Mouse (Mus musculus) kidney, postnatal 4 days (tissue): ENCODE data around the gene Rapgef4.

ENCODE experiments used
- DNase-seq, 2 experiments: peaks; one replicate each; pipeline ENCODE4 v3.0.0; 2021; ENCODE audit warnings: mixed read lengths in 2 of 2

The Rapgef4 gene

DNA sequence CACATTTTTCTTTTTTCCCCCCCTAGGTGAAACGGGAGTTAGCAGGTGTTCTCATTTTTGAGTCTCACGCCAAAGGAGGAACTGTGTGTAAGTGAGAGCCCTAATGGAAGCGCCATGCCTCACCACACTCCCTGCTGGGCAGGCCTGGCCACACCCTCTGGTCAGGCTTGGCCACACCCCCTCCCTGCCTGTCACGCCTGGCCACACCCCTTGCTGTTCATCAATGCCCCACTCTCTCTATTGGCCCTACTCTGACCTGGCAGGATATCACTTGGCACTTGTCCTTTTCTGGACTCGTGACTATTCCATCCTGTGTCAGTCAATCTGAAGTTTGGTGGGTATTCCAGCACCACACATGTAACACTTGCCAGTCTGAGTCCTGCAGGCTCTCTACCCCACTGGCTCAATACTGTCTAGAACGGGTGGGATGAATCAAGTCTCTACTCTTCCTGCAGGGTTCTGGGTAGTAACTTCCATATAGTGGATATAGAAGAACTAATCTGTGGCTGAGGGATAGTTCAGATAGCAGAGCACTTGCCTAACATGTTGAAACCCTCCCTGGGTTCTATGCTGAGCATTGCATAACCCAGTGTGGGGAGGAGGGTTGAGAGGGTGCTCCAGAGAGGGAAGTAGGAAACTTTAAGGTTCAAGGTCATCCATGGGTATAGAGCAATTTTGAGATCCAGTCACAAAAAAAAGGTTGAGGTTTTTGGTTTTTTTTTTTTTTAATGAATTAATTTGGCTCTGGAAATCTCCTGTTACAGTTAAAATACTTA, 215.3 kb downstream of the Rapgef4 start:
- peak; percentile 21 to 50 for DNase-seq

DNA sequence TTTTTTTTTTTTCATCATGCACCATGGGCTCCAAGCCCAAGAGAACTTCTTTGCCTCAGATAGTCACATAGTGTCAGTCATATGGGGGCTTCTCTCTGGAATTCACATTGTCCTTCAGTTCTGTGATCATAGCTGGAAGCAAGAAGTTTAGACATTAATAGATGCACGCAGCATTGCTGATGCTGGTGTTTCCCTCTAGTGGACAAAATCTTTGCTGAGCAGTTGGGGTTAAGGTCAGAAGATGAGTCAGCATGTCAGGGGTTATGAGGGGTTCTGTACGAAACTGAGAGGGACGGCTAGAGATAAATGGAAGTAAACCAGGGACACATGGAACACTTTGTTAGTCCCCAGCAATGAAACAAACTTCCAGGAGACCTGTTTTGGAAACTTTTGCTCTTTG, 216.0 kb downstream of the Rapgef4 start:
- no peak for DNase-seq

DNA sequence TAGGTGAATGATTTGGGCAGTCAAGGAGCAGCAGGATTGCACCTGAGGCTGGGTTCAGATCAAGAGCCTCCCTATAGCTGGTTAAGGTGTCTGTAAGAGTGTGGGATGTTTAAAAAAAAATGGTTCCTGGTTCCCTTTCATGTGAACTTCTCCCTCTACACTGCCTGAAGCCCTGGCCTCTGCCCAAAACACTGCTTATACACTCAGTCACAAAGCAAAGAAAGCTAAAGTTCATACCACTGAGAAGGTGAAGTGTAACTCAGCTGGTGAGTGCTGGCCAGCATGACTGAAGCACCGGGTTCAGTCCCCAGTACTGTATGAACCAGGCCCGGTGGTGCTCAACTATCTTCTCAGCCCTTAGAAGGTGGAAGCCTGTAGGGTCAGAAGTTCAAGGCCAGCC, 218.4 kb downstream of the Rapgef4 start:
- DNase-seq = no peak

DNA sequence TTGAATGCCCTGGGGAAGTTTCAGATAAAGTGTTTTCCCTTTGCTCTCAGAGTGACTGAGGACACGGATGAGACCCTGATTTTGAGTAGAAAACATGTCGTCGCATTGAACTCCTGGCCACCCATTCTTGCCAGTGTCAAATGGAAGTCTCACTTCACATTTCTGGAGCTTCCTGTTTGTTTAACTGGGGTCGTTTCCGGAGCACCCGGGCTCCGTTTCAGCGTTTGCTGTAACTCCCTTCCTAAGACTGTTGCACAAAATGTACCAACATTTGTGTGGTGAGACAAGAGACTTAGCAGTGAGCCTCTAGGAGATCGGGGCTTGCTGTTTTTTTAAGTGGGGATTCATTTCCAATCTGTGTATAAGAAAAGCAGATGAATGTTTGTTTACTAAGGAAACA, 220.5 kb downstream of the Rapgef4 start:
- DNase-seq = peak; percentile 32 to 52

DNA sequence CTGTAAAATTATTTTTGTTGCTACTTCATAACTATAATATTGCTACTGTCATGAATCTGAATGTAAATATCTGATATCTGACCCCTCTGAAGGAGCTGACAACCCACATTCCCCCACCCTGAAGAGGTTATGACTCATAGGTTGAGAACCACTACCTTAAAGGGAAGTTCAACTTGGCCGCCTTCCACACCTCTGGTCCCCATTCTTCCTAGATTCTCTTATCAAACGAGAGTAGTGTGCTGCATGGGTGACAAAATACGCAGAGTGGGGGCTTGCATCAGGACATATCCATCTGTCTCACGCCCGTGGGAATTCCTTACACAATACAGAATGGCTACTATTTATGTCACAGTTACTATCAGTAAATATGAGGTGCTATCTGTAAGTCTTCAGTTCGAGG, 221.2 kb downstream of the Rapgef4 start:
- DNase-seq = peak in 1 of 2 experiments; percentile 26

DNA sequence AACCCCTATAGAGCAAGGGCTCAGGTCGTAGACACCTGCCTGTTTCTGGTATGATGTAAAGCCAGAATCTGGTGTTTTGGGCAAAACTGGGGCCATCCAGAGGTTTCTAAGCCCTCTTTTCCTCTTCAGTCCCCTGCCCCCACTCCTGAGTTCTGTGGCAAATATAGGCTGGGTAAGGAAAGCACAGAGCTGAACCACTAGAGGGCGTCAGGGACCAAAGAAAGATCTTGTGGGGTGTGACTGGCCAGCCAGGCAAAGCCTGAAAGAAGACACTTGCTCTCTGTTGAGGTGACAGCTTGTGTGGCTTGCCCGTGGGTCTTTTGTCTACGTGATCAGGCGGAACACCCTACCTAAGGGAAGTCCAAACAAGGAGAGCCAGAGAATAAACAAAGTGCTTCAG, 222.6 kb downstream of the Rapgef4 start:
- peak; percentile 79 to 84 for DNase-seq

DNA sequence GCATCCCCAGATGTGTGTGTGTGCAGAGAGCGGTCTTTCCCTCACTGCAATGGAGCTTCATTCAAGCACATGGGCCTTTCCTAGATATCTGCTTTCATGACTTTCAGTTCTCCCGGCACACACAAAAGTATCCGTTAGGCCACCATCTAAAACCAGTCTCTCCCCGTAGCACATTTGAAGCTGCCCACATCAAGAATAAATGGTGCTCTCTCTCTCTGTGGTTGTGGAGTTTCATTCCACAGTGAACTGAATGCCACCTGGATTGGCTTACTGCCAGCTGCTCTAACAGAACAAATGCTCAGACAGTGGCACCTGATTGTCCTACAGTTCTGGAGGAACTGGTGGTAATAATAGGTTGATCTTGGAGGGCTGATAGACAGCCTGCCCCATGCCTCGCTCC, 224.8 kb downstream of the Rapgef4 start:
- no peak for DNase-seq

DNA sequence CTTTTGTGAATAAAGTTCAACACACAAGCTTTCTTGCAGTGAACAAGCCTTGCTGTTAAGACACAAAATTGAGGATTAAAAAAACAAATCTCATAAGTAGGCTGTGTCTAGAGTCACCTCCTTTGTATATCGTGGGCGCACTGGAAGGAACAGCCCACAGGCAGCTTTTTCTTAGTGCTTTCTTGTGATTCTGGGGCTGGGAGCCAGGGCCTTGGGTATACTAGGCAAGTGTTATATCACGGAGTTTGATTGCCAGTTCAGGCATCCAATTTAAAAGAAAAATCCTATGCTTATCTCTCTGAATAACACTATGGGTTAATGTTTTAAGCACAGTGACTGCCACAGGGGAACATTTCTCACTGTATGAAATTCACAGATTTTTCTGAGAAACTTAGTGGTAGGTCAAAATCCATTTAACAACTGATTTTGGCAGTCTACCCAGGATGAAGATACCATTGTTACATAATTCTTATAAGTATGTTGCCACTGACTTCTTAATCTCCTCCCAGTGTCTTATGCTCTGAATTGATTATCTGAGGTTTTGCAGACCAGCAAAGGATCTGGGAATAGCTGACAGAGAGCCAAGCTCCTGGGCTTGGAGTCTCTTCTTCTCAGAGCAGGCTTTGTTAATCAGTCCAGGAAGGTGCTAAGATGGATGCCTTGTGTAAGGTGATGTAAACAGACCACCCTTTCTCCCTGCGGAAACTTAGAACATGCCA, 225.6 kb downstream of the Rapgef4 start:
- no peak for DNase-seq

DNA sequence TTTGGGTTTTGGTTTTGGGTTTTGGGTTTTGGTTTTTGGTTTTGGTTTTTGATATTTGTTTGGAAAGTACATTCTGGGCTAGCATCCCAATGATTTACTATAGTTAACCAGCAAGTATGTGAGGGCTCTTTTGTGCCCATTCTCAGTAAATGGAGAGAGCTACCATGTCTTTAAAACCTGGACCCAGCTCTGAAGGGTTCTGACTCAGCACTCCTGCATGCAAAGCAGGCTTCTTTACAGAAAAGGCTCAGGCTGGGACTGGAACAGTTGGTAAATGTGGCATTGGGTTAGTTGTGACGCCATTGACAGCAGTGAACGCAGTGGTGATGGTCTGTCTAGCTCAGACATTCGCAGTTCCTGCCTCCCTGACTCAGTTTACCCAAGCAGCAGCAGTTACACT, 236.3 kb downstream of the Rapgef4 start:
- no peak for DNase-seq

DNA sequence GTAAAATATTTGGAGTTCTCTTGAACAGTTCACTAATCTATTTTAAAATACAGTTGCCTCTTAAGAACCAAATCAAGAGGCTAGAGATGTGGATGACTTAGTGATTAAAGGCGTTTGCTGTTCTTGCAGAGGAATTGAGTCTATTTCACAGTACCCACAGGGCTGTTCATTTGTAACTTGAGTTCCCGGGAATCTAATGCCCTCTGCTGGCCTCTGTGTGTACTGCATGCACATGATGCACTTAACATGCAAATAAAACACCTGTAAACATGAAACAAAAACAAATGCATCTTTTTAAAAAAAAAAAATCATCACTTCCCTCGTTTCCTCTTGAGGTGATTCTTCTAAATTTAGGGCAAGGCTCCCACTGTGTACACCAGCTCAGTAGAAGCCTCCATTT, 238.9 kb downstream of the Rapgef4 start:
- DNase-seq = peak; percentile 78 to 79

DNA sequence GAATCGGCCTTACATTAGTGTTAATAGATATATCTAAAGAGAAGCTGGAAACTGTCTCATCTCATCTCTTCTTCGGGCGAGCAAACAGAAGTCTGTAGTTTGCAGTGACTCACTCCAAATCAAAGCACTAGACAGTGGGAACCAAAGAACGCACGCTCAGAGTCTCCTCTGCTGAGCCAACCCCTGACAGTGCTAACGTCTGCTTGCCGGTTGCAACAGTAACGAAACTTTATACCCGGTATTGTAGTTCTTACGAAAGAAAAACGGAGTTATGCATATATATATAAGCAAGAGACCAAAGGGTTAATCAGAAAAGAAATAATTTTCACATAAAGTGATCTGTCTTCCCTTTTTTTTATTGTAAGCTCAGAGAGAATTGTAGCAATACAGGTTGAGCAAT, 240.2 kb downstream of the Rapgef4 start:
- DNase-seq = no peak

DNA sequence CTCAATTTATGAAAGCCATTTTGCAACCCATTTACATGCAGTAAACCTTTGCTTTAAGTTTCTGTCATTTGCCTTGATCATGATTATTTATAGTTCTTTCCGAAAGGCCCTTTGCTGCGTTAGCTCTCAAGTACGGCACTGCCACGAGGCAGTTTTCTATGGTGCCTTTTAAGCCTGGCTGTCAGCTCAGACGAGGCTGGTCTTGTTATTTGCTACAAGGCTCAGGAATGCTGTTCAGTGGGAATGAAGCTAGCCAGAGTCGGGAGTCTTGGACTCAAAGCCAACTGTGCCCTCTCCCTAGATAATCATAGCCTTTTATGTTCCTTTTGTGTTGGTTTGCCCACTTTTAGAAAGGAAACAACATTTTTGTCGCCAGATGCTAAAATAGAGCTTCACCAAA, 240.7 kb downstream of the Rapgef4 start:
- no peak for DNase-seq

DNA sequence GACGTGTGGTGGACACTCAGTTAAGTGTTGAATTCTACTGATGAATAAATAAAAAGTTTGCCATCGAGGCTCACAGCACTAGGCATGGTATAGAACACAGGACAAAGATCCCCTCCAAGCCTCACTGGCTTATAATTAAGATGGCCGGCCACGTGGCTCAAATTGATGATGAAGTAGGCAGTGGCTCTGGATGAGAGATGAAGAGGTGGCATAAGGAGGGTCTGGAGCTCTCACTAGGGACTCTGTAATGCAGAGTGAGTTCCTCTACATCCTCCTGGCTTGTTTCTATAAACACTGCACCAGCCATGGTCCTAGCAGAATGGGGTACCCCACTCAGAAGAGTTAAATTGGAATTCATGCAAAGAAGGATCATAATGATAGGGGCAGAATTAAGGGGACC, 241.2 kb downstream of the Rapgef4 start:
- DNase-seq = no peak

DNA sequence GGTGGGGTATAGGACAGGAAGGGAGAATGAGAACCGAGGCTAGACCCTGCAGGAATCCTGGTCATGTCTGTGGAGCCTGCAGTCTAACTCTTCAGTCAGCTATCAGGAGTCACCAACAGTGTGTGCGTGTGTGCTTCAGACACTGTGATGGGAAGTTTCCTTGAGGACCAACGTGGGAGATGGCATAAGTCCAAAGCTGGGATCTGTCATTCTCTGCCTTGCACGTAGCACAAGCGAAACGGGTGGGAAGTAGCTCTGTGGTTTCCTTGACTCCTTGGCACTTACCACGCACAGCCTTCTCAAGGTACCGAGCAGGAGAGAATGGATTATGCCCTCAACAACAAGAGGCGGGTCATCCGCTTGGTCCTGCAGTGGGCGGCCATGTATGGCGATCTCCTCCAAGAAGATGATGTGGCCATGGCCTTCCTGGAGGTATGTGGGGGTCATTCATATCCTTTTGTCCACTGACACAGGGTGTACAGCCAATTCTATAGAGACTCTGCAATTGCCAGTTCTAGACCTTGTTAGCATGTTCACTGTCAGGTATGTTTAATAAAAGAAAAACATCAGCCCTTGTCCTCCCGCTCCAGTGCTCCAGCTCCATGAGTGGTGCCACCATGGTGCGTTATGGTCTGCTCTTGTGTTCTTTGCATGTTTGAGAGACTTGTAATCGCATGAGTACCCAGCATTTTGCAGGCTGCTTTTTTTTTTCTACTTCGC, 241.9 kb downstream of the Rapgef4 start:
- DNase-seq = no peak

DNA sequence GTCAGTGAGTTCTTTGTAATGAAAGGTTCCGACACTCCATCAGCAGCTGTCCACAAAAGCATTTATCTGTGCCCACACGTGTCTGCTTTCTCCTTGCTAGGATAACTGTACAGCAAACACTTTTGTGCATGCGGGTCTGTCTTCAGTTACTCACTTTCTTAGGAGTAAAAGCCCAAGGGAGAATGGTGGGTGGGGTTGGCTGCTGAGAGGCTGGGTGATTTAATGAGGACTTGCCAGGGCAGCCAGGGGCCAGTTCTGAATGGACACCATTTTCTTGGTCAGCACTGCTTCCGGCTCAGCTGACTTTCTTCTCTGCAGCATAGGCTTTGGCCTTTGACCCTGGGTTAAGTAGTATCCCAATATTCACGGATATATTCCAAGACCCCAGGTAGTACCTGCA, 242.4 kb downstream of the Rapgef4 start:
- DNase-seq = no peak

DNA sequence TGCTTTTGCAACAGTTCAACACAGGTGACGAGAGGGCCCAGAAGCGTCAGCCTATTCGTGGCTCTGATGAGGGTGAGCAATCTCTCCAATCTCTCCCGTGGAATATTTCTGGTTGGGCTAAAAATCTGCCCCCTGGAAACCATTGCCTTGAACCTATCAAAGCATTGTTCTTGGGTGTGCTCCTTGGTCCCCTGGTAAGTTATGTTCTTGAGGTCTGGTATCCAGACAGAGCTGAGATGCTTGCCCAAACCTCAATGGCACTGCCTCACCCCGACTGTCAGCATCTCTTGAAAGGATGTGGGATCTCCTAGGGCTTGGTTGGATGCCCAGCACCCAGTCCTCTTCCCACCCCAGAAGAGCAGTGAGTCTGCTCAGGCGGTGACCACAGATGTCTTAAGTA, 245.0 kb downstream of the Rapgef4 start:
- no peak for DNase-seq

DNA sequence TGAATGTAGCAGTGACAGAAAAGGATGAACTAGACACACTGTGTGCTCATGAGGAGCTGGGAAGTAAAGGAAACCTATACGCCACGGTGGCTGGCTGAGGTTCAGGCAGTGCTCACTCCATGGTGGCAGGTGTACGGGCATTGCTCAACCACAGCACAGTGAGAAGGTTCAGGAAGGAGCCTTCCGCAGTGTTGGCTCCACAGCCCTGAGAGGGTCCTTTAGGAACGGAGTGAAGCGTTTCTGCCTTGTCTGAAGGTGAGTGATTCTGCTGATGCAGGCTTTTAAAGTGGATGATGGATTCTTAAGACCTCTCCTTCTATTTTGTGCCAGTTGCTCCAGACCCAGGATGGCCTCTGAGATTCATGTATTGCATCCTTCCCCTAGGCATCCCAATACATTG, 246.4 kb downstream of the Rapgef4 start:
- DNase-seq = no peak

DNA sequence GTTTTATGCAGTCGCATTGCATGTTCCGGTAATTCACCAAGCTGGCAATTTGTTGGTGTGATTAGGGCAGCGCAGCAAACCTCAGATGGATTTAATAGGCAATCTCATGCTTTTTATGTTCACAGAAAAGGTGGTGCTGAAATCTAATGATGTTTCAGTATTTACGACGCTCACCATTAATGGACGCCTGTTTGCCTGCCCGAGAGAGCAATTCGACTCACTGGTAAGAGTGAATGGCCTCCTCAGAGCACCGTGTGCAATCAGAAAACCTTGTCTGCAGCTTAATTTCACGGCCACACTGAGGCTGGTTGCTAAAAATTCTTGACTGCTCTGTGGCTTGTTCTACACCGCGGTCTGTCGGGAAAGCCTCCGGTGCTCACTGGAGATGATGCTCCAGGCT, 247.8 kb downstream of the Rapgef4 start:
- DNase-seq = no peak

DNA sequence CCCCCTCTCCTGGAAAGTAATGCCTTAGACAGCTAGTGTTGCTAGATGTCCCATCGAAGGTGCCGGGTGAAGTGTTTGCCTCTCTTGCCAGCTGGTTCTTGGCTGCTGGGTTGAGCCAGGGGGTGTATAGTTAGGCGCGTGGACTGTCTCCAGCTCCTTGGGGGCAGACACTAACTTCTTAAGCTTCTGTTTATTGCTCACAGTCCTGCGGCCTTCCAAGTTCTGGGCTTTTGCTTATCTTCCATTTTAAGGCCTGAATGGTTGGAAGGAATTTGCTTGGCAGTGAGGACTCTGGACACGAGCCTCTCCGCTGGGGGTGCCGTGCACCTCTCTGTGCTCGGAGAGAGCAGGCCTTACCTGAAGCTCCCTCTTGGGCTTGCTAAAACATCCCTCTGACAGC, 249.5 kb downstream of the Rapgef4 start:
- DNase-seq = no peak

DNA sequence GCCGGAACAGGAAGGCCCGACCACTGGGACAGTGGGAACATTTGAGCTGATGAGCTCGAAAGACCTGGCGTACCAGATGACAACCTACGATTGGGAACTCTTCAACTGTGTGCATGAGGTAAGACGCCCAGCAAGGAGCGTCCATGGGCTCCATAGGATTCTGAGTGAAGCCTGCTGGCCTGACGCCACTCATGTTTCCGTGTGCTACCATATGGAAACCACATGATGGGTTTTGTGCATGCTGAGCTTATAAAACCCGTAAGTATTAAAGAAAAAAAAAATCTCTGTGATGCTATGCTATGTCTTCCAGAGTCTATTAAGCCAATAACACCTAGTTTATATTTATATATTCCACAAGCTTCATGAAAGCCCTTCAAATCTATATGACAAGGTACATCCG, 253.0 kb downstream of the Rapgef4 start:
- DNase-seq = no peak

DNA sequence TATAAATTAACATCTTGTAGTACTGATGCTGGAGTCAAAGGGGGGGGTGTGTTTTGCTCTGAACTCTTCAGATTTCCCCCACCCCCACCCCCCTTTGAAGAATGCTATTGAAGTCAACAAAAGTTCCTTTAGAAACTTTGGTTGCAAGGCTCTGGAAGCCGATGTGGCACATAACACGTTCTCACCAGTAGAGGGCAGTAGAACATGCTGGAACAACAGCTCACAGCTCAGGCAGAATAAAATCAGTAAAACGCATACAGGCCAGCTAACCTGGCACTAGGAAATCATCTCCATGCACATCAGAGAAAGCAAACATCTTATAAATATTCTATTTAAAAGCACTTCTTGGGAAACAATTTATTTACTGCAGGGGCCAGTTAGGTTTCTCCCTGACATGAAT, 253.9 kb downstream of the Rapgef4 start:
- peak; percentile 75 to 82 for DNase-seq

DNA sequence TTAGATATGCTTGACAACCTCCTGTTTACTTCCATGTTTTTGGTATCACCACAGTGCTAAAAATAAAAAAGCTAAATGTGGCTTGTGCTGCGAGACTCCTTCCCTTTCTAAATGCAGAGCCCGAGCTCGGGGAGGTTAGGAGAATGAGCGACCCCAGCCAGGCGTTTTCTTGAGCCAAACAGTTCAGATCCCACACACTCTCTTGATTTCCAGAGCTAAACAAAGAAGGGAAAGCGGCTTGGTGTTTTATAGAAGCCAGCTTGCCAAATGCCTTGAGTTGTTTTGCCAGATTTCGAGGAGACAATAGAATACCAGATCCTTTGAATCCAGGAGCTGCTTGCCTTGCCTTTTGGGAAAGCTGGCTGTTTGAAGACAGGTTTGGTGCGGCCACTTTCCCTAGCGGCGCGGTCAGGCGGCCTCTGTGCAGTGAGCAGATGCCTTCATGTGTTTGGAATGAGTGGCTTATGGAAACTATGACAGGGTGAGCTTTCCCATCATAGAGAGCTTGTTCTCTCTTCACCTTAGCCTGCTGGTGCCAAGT, 254.4 kb downstream of the Rapgef4 start:
- no peak for DNase-seq

DNA sequence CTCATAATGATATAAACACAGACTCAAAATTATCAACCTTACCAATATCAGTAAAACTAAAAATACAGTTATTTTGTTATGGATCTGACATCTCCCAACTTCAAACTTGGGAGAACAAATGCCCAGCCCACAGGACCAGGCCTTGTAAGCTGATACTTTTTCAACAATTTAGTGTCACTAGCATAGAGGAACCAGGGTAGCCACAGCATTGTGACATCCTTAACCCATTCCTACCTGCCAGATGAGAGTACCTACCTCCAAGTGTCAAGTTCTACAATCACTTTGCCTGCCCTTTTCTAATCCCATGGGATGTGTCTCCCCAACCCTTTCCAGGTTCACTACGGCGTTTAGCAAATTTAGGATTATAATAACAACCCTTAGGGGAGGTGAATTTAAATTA, 257.4 kb downstream of the Rapgef4 start:
- DNase-seq = no peak

DNA sequence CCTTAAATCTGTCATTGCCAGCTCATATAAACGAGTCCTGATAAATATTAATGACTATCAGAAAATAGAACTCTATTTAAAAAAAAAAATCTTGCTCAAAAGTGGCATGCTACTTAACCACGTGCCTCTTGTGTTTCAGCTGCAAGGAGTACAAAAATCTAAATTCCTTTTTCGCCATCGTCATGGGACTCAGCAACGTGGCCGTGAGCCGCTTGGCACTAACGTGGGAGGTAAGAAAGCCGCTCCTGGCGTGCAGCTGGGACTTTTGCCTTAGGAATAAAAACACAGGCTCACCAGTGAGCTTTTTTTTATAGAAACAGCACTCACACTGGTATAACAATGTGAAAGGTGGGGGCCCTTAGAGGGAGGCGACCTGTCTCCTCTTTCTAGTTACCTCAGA, 257.9 kb downstream of the Rapgef4 start:
- DNase-seq = peak in 1 of 2 experiments; percentile 27
